Mouse (Mus musculus) midbrain, embryonic 15.5 days (tissue): ENCODE measurements around the gene Rassf6. TPM values are rescaled to one million over a fixed set of nuclear protein-coding genes. Genes with fewer than 3 reads are reported as not detected.
A peak's percentile ranks its signal among the peaks of the same experiment; 100 is the strongest.

Experiments
- ATAC-seq: fragments of 200-750 bp; cut with Nextera tagmentation; replicated peaks from 2 replicates; pipeline ENCODE4 v1.8.0; 2017; ENCODE audit warnings: moderate TSS enrichment
- H3K27ac ChIP-seq: fragments of 300-500 bp; sonication (generic); 2 replicates; pipeline ENCODE4 v1.5.1; 2015; ENCODE audit warnings: mild to moderate bottlenecking, inconsistent platforms
- H3K27me3 ChIP-seq: fragments of 300-500 bp; sonication (generic); replicated peaks from 2 replicates; pipeline ENCODE4 v1.6.1; 2015; ENCODE audit warnings: inconsistent platforms
- H3K36me3 ChIP-seq: fragments of 300-500 bp; sonication (generic); replicated peaks from 2 replicates; pipeline ENCODE4 v1.6.1; 2015; ENCODE audit warnings: inconsistent platforms
- H3K4me1 ChIP-seq: fragments of 300-500 bp; sonication (generic); 2 replicates; pipeline ENCODE4 v1.6.1; 2015; ENCODE audit warnings: inconsistent platforms
- H3K4me2 ChIP-seq: fragments of 300-500 bp; sonication (generic); 2 replicates; pipeline ENCODE4 v1.6.1; 2015; ENCODE audit warnings: inconsistent platforms, mild to moderate bottlenecking, moderate library complexity
- H3K4me3 ChIP-seq: fragments of 300-500 bp; sonication (generic); 2 replicates; pipeline ENCODE4 v1.5.1; 2015; ENCODE audit warnings: mild to moderate bottlenecking, inconsistent platforms
- H3K9ac ChIP-seq: fragments of 300-500 bp; sonication (generic); 2 replicates; pipeline ENCODE4 v1.6.1; 2015; ENCODE audit warnings: mild to moderate bottlenecking, inconsistent platforms
- H3K9me3 ChIP-seq: fragments of 300-500 bp; sonication (generic); 2 replicates; pipeline ENCODE4 v1.6.1; 2016; ENCODE audit warnings: inconsistent platforms
- WGBS: fragments of 180-500 bp; shearing (Covaris S2); methylation state at CpG from one replicate; pipeline ENCODE4 v1.1.7; 2015; ENCODE audit warnings: mixed read lengths; 5-methylcytosine and 5-hydroxymethylcytosine counted together
- polyA plus RNA-seq: library from polyadenylated mRNA; unstranded; fragments of >200 nt; fragmentation: Nextera tagmentation; extraction: Ambion mirVana; gene quantifications from 2 replicates; pipeline ENCODE4 v1.2.1, GENCODE M21; 2015

Rassf6 gene
- polyA plus RNA-seq, 1 experiment from 2014 or later = 1.4 TPM

GRCm38 (mm10) chr5:90652724-90653123 is 12.3 kb upstream of the Rassf6 start:
- no peak overlapping the region for H3K4me2 ChIP-seq
- no peak overlapping the region for H3K4me3 ChIP-seq
- WGBS = 9% methylated on average over 3 of the region's 3 CpGs
- peak; percentile 79; the same call in 1 of the 2 replicates for ATAC-seq
- no peak overlapping the region for H3K27ac ChIP-seq
- no peaks in the 10 kb centered on the region for H3K27me3 ChIP-seq
- no peak overlapping the region for H3K9ac ChIP-seq
- H3K9me3 ChIP-seq = no peaks in the 10 kb centered on the region
- no peaks in the 10 kb centered on the region for H3K4me1 ChIP-seq
- no peaks in the 10 kb centered on the region for H3K36me3 ChIP-seq

DNA sequence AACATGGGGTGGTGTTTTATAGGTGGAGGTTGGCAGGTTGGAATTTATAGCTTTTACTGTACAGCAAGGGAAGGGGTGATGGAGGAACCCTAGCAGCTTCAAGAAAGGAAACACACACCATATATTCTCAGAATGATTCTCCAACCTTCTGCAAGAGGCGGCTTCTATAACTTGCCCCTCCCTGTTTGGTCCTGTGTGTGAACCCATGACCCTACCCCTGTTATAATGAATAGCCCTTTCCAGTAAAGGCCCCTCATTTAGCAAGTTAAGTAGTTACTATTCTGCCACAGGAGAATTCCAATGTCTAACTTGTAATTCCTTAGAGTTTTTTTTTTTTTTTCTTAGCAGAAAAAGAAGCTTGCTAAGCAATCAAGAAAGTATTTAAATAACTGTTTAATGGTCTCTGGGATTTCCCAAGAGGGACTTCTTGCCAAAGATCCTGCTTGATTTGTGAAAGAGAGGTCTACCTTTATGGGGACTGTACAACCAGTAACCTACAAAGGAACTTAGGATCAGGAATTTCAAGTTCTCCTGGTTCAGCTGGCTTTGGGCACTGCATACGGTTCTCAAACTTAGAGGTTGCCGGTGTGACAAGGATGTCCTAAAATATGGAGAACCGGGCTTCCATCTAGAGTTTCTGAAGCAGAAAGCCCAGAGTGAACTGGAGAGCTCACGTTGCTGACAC is 10.2 kb upstream of the Rassf6 start:
- 86% methylated on average over 5 of the region's 5 CpGs for WGBS
- no peak for ATAC-seq
- H3K4me1 ChIP-seq = no peaks in the 10 kb centered on the region

GRCm38 (mm10) chr5:90647473-90647872 is 7.0 kb upstream of the Rassf6 start:
- H3K27ac ChIP-seq = no peak overlapping the region
- no peaks in the 10 kb centered on the region for H3K27me3 ChIP-seq
- H3K4me3 ChIP-seq = no peak overlapping the region
- H3K9me3 ChIP-seq = no peaks in the 10 kb centered on the region
- WGBS = 79% methylated on average over 5 of the region's 5 CpGs
- H3K4me1 ChIP-seq = no peaks in the 10 kb centered on the region
- ATAC-seq = no peak
- no peak overlapping the region for H3K9ac ChIP-seq
- H3K36me3 ChIP-seq = no peaks in the 10 kb centered on the region
- no peak overlapping the region for H3K4me2 ChIP-seq

More for the DNA sequence above, 10.2 kb upstream of the Rassf6 start:
- Histone ChIP-seq H3K27me3 (no peaks in the 10 kb centered on the region), H3K27ac (no peak overlapping the region), H3K36me3 (no peaks in the 10 kb centered on the region), H3K9ac (no peak overlapping the region), H3K9me3 (no peaks in the 10 kb centered on the region), H3K4me3 (no peak overlapping the region), H3K4me2 (no peak overlapping the region)

GRCm38 (mm10) chr5:90646398-90646797 is 5.9 kb upstream of the Rassf6 start:
- Histone ChIP-seq H3K4me3 (no peak overlapping the region), H3K9ac (no peak overlapping the region), H3K4me1 (no peaks in the 10 kb centered on the region), H3K9me3 (no peaks in the 10 kb centered on the region), H3K4me2 (no peak overlapping the region), H3K27me3 (no peaks in the 10 kb centered on the region), H3K27ac (no peak overlapping the region), H3K36me3 (no peaks in the 10 kb centered on the region)
- 82% methylated on average over 5 of the region's 5 CpGs for WGBS
- no peak for ATAC-seq

- 68% methylated on average over 3 of the region's 3 CpGs for WGBS
- no peak overlapping the region for H3K4me3 ChIP-seq
- H3K36me3 ChIP-seq = no peaks in the 10 kb centered on the region
- H3K4me1 ChIP-seq = peaks cover 2% of the 10 kb centered on the region; the same call in 1 of the 2 replicates
- no peaks in the 10 kb centered on the region for H3K9me3 ChIP-seq
- no peak for ATAC-seq
- no peaks in the 10 kb centered on the region for H3K27me3 ChIP-seq
- H3K27ac ChIP-seq = no peak overlapping the region
- H3K4me2 ChIP-seq = no peak overlapping the region
- H3K9ac ChIP-seq = no peak overlapping the region
These were observed 5.1 kb upstream of the Rassf6 start for GRCm38 (mm10) chr5:90645579-90645978.

GRCm38 (mm10) chr5:90641218-90641610 is 757 bp upstream of the Rassf6 start:
- no peaks in the 10 kb centered on the region for H3K27me3 ChIP-seq
- no peak overlapping the region for H3K4me3 ChIP-seq
- no peak overlapping the region for H3K27ac ChIP-seq
- H3K9ac ChIP-seq = no peak overlapping the region
- peaks cover 6% of the 10 kb centered on the region; the same call in 1 of the 2 replicates for H3K4me1 ChIP-seq
- H3K4me2 ChIP-seq = no peak overlapping the region; the same call in 1 of the 2 replicates
- no peaks in the 10 kb centered on the region for H3K9me3 ChIP-seq
- H3K36me3 ChIP-seq = no peaks in the 10 kb centered on the region
- 77% methylated on average over 10 of the region's 10 CpGs for WGBS
- ATAC-seq = 0 out of 2 replicates have a peak, but pooled peaks have one; percentile 7

GRCm38 (mm10) chr5:90634885-90635284 is 5.6 kb downstream of the Rassf6 start:
- Histone ChIP-seq H3K4me2 (no peak overlapping the region), H3K4me1 (no peaks in the 10 kb centered on the region), H3K9ac (no peak overlapping the region), H3K4me3 (no peak overlapping the region), H3K27ac (no peak overlapping the region), H3K36me3 (no peaks in the 10 kb centered on the region), H3K27me3 (no peaks in the 10 kb centered on the region), H3K9me3 (no peaks in the 10 kb centered on the region)
- ATAC-seq = no peak
- WGBS = 80% methylated on average over 7 of the region's 7 CpGs

DNA sequence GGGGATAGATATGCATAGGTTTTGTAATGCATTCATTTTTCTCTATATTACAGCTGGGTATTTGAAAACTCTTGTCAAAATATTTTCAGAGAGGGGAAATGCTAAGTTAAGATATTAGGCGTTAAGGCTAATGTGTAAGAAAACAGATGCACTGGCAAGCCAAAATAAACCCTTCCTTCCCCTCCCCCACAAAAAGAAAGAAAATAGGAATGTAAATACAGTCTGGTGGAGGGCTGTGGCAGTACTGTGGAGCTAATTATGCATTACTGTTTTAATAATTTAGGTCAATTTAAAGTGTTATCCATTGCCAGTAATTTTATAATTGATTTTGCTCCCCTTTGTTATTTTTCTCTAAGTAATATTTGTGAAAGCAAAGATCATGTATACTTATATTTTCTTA is 11.9 kb downstream of the Rassf6 start:
- H3K27ac ChIP-seq = no peak overlapping the region
- no peaks in the 10 kb centered on the region for H3K36me3 ChIP-seq
- WGBS = 74% methylated on average over 1 of the region's 1 CpGs
- H3K9ac ChIP-seq = no peak overlapping the region
- H3K4me2 ChIP-seq = no peak overlapping the region
- H3K9me3 ChIP-seq = no peaks in the 10 kb centered on the region
- no peak overlapping the region for H3K4me3 ChIP-seq
- ATAC-seq = no peak
- no peaks in the 10 kb centered on the region for H3K27me3 ChIP-seq
- no peaks in the 10 kb centered on the region for H3K4me1 ChIP-seq

DNA sequence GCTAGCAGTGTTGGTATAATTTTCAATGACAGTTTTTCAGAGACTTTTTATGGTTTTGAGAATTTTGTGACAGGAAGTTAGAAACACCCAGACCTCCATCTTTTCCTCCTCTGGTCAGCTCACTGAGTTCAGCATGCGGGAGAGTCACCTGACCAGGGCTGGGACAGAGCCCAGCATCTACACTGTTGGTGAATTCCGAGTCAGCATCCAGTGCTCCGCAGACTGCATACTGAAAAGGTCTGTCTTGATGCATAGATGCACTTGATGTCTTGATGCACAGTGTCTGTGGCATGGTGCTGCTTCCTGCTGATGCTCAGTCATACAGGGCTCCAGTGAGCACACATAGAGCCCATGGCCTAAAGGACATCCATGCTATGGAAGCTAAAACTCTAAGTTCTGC is 12.4 kb downstream of the Rassf6 start:
- 0 out of 2 replicates have a peak, but pooled peaks have one; percentile 54 for ATAC-seq
- Histone ChIP-seq H3K9me3 (no peaks in the 10 kb centered on the region), H3K27ac (no peak overlapping the region), H3K4me2 (no peak overlapping the region), H3K36me3 (no peaks in the 10 kb centered on the region), H3K4me3 (no peak overlapping the region), H3K27me3 (no peaks in the 10 kb centered on the region), H3K9ac (no peak overlapping the region), H3K4me1 (no peaks in the 10 kb centered on the region)
- 68% methylated on average over 3 of the region's 3 CpGs for WGBS

DNA sequence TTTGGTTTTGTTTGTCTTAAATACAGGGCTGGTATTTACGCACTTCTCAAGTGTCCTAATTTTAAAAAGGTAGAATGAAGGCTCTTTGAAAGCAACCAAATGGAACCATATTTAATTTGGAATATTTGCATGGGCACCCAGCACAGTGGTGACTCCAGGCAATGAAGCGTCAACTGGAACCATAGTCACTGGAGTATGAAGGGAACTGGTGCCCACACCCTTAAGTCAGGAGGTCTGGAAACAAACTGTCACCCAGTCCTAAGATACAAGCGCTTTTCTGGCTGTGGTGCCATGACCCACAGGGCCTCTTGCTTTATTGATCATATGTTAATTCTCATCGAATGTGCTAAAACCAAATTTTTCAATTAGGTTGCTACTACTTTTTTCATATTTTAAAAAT is 13.0 kb downstream of the Rassf6 start:
- Histone ChIP-seq H3K27me3 (no peaks in the 10 kb centered on the region), H3K36me3 (no peaks in the 10 kb centered on the region), H3K9ac (no peak overlapping the region), H3K9me3 (no peaks in the 10 kb centered on the region), H3K4me2 (no peak overlapping the region), H3K4me3 (no peak overlapping the region), H3K4me1 (no peaks in the 10 kb centered on the region), H3K27ac (no peak overlapping the region)
- no peak for ATAC-seq
- WGBS = 94% methylated on average over 4 of the region's 4 CpGs

DNA sequence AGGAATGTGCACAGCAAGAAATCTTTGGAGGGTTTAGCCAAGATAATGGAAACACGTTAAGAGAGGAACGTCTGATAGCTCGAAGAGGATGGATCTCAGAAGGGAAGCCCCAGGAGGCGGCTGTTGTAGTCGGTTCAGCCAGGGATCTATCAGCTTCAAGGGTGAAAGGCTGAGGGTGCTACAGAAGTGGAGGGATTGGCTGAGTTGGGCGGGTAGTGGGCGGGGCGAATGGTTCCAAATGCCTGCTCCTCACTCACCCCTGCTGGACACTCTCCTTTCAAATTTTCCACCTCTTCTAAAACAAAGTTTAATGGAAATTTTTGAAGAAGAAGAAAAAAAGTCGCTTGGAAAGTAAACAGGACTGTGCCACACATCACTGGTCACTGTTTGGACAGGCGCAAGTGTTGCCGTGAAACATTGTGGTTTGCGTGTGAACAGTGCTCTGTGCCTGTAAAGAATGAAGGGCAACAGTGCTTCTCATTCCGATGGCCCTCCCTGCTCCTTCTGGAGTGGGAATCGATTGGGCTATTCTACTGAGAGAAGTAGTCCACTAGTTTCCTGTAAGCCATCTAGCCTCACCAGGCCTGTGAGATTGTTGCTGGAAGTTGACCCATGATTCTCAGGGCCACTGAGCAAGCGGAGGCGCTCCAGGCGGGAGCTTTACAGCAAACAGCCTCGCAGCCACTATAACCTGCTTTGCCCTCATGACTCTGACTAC is 15.6 kb downstream of the Rassf6 start:
- Histone ChIP-seq H3K36me3 (no peaks in the 10 kb centered on the region), H3K4me2 (no peak overlapping the region), H3K4me1 (no peaks in the 10 kb centered on the region), H3K27ac (no peak overlapping the region), H3K9ac (no peak overlapping the region), H3K9me3 (no peaks in the 10 kb centered on the region), H3K4me3 (no peak overlapping the region), H3K27me3 (no peaks in the 10 kb centered on the region)
- 77% methylated on average over 18 of the region's 18 CpGs for WGBS
- no peak for ATAC-seq

GRCm38 (mm10) chr5:90623209-90623608 is 17.2 kb downstream of the Rassf6 start:
- Histone ChIP-seq H3K4me1 (no peaks in the 10 kb centered on the region), H3K27me3 (no peaks in the 10 kb centered on the region), H3K4me3 (no peak overlapping the region), H3K27ac (no peak overlapping the region), H3K9ac (no peak overlapping the region), H3K4me2 (no peak overlapping the region), H3K36me3 (no peaks in the 10 kb centered on the region), H3K9me3 (no peaks in the 10 kb centered on the region)
- ATAC-seq = no peak
- 72% methylated on average over 2 of the region's 2 CpGs for WGBS

- ATAC-seq = no peak
- no peaks in the 10 kb centered on the region for H3K36me3 ChIP-seq
- no peak overlapping the region for H3K27ac ChIP-seq
- no peaks in the 10 kb centered on the region for H3K9me3 ChIP-seq
- H3K27me3 ChIP-seq = no peaks in the 10 kb centered on the region
- H3K9ac ChIP-seq = no peak overlapping the region
- H3K4me1 ChIP-seq = peaks cover 3% of the 10 kb centered on the region; the same call in 1 of the 2 replicates
- WGBS = 94% methylated on average over 6 of the region's 6 CpGs
- H3K4me3 ChIP-seq = no peak overlapping the region
- H3K4me2 ChIP-seq = no peak overlapping the region
These were observed 18.7 kb downstream of the Rassf6 start for GRCm38 (mm10) chr5:90621726-90622125.
